Mouse (Mus musculus) lung, postnatal 10 days (tissue): ENCODE results near the gene Rbm15b.

ENCODE experiments used
- DNase-seq: peaks from one replicate; pipeline ENCODE4 v3.0.0; 2021

The Rbm15b gene

GRCm38 (mm10) chr9:106886828-106887702, at the start of gene Rbm15b:
TSS of gene Rbm15b (minus strand) at chr9:106887428.
- peak; percentile 99 for DNase-seq

DNA sequence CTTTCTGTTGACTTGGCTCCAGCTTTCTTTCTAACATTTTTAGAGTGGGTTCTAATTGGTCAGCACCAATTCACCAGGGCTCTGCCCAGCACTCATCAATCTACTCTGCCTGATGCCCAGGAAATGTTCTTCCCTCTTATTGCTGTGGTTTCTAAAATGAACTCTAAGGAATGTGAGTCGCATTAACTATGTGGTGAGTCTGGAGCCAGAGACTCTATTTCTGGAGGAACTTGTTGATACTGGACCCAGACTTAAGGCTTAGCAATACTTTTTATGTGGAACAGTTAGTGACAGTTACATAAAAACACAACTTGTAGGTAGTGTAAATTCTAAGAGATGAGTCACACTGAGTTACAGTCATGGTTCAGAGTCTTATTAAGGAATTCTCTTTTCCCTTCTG, 47.8 kb upstream of the Rbm15b start:
- no peak for DNase-seq

GRCm38 (mm10) chr9:106914878-106915277, 27.6 kb upstream of the Rbm15b start:
- no peak for DNase-seq

- no peak for DNase-seq
Observed at GRCm38 (mm10) chr9:106913759-106914158, 26.5 kb upstream of the Rbm15b start.

DNA sequence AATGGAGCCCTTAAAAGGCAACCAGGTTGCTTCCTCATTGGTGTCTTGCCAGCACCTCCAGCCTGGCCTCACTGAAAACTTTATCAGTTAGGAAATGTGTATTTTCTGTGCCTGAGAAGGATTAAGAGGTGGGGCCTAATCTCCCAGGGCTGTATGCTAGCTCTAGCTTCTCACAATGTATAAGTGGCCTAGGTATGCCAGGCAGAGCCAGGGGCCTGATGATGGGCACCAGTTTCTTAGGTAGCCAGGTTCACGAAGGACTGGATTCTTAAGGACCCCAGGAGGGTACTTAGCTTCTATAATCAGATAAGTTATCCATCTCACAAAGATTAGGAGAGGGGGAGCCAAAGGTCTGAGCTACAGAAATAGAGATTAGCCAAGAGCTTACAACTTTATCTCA, 24.4 kb upstream of the Rbm15b start:
- no peak for DNase-seq

DNA sequence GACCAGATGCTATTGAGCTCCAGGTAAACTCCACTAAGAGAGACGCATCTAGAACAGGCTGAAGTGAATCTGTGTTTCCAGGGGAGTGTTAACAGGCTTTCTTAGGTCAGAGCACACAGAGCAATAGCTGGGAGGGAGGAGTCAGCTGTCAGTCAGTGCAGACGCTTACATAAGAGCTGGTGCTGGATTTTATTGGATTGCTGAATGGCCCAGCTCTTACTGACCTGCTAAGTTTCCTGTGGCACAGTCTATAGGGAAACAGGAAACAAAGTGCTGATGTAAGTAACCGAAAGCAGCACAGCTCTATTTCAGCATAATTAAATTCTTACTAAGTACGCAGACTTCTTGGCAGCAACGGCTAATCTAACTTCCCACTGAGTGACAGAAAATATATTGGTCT, 21.5 kb upstream of the Rbm15b start:
- DNase-seq, result no peak

- no peak for DNase-seq
Observed at GRCm38 (mm10) chr9:106908174-106908573, 20.9 kb upstream of the Rbm15b start.

- DNase-seq, result no peak
Observed at GRCm38 (mm10) chr9:106906597-106906996, 19.4 kb upstream of the Rbm15b start.

DNA sequence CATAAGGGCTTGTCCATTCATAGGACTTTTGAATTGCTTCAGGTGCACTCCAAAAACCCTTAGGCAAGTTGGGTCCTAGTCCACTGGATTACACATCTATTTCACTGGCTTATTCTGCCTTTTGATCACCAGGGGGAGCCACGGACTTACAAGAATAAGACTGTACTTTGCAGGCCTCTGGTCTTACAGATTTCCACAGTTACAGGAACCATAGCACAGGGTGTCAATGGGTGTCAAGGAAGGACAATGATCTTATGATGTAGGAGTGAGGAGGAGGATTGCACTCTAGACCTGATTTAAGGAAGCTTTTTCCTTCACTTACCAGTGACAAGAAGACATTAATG, 16.5 kb upstream of the Rbm15b start:
- DNase-seq, result peak; percentile 75

- DNase-seq, result no peak
Observed at GRCm38 (mm10) chr9:106903099-106903790, 16.0 kb upstream of the Rbm15b start.

- no peak for DNase-seq
Observed at GRCm38 (mm10) chr9:106901596-106901995, 14.4 kb upstream of the Rbm15b start.

GRCm38 (mm10) chr9:106898901-106899300, 11.7 kb upstream of the Rbm15b start:
- no peak for DNase-seq

GRCm38 (mm10) chr9:106893327-106893726, 6.1 kb upstream of the Rbm15b start:
- no peak for DNase-seq

DNA sequence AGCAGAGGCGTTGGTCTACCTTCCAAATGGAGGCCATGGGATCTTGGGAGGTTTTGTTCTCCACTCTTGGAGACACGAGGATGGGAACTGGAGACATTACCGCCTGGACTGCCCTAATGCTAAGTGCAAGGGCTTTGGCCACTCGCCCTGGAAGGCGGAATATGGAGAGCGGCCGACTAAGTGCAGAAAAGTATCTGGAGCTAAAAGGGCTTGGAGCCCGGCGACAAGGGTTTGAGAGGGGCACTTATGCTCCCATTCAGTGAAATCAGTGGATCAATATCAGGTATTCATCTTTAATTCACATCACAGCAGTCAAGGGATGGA, 5.3 kb upstream of the Rbm15b start:
- DNase-seq, result no peak

DNA sequence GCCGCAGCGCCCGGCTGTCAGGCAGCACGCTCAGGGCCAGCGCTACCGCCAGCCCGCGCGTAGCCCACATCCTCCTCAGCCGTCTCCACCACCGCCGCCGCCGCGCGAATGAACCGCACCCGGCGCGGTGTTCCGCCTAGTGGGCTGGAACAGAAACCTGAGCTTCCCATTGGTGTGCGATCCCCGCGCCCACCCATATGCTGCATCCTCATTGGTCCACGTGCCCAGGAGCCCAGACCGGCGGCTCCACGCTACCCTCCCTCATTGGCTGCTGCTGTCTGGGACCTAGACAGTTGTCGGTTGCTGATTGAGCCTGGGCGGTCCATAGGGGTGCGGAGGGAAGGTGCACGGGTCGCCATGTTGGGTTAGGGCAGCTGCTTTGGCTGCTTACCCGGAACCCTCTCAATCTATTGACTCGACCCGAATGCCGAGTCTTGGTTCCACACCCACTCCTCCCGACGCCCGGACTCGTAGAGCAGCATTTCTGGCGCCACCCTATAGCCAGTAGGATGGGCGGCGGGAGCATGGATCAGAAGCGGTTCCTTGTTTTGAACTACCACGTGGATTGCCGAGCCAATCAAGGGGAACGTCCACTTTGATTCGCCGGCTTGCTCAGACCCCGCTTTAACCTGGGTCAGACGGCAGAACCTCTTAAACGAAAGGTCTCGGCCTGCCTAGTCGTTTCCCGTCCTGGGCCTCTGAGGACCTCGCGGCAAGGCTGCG, 4.8 kb upstream of the Rbm15b start, which contains the start of gene Manf:
Gene Manf, minus strand, starts transcription at position 151 of the 723 bp plus-strand sequence.
- DNase-seq, result peak; percentile 98

DNA sequence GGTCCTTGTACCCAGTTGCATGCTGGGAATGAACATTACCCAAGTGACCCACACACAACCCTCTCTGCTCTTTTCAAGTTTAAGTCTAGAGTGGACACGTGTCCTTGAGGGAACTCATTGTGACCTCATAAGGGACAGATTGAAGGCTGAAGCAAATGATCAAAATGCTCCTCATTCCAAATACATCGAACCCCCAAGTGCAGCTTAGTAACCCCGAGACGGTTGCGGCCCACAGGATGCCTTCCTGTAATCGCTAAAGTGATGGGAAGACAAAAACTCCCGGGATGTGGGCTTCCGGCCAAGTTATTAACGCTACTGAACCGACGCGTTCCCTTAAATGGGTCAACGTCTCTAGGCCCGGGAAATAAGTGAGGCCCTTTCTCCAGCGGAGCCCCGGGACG, 4.1 kb upstream of the Rbm15b start:
- DNase-seq, result no peak

DNA sequence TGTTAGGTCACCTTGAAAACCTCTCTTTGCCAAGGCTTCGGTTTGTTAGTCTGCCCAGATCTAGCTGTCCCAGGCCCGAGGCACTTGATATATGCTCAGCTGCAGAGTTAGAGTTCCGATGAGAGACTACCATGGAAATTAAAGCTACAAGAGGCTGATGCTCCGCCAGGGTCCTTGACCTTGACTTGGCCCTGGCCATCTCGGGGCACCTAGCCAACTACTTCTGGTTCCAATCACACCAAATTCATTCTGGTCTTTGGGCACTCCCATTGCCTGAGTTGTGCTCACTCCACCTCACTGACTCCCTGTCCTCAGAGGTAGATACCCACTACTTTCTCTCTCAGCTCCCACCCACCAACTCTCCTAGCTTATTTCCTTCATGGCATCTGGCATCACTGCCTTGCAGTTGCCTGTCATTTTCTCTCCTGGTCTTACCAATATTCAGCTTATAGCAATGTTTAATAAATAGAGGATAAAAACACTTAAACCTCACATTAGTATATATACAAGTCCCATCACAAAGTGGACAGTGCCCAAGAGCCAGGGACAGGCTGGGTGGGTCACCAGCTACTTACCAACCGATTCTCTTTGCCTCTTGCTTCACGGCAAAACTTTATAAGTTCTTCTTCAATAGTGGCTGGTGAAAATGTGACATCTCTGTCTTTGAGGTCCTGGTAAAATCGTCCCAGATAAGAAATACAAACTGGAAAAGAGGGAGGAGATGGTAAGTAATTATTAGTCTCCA, 3.4 kb upstream of the Rbm15b start:
- no peak for DNase-seq

DNA sequence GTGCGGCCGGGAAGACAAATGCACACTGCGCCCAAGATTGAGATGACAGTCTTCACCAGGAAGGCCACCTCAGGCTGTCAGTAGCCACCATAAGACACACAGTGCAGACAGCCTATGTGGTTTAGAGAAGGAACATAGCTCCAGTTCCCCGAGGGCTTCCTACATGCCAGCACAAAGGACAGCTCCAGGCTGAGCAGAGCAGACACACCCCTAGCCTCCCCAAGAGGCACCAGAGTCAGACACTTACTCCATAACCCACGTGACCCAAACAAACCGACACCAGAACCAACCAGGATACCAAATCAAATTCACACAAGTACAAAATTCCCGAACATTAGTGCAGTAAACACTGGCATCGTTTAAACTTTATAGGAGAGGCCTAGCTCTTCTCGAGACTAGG, 2.1 kb upstream of the Rbm15b start:
- DNase-seq, result no peak

DNA sequence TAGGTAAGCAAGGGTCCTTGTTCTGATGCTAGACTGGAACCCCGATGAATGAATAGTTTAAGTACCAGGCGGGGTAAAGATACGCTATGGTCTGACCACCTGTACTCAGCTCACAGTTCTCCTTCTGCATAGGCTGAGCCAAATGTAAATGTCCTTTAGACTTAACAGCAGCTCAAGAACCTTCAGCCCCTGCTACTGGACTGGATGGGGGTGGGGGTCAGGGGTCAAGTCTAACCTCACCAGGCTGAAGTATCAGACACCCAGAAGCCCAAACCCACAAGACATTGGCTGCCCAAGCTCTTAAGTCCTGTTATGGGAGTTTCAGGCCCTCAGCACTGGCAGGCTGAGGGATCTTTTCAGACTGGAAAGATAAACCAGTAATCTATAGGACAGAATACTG, 1.1 kb upstream of the Rbm15b start:
- no peak for DNase-seq

DNA sequence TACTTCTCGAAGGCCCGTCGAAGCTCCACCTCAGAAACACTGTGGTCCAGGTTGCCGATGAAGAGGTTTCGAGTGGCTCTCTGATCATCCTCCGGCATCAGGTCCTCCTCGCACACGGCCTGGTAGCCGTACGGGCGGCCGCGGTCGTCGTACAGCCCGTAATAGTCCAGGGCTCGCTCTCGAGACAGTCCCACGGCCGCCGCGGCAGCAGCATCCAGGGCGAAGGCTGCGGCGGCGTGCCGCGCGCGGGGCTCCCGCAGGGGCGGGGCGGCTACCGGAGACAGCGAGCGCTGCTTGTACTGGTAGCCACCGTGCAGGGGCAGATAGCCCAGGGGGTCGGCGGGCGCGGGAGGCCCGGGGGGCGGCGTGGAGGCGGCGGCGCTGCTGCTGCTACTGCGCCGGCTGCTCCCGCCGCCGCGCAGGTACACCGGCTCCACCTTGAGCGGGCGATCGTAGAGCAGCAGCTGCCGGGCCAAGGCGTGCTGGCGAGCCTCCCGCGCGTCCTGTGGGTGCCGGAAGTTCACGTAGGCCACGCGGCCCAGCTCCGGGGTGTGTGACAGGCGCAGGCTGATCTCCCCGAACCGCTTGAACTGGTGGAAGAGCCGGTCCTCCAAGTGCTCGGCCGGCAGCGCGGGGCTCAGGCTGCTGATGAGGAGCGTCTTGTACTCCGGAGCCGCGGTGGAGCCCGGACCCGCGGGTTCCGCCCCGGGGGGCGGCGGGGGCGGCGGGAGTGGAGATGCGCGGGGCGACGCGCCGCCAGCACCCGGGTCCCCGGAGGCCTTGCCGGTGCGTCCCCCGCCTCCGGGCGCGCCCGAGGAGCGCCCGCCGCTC, 1.1 kb downstream of the Rbm15b start:
- peak; percentile 62 for DNase-seq

DNA sequence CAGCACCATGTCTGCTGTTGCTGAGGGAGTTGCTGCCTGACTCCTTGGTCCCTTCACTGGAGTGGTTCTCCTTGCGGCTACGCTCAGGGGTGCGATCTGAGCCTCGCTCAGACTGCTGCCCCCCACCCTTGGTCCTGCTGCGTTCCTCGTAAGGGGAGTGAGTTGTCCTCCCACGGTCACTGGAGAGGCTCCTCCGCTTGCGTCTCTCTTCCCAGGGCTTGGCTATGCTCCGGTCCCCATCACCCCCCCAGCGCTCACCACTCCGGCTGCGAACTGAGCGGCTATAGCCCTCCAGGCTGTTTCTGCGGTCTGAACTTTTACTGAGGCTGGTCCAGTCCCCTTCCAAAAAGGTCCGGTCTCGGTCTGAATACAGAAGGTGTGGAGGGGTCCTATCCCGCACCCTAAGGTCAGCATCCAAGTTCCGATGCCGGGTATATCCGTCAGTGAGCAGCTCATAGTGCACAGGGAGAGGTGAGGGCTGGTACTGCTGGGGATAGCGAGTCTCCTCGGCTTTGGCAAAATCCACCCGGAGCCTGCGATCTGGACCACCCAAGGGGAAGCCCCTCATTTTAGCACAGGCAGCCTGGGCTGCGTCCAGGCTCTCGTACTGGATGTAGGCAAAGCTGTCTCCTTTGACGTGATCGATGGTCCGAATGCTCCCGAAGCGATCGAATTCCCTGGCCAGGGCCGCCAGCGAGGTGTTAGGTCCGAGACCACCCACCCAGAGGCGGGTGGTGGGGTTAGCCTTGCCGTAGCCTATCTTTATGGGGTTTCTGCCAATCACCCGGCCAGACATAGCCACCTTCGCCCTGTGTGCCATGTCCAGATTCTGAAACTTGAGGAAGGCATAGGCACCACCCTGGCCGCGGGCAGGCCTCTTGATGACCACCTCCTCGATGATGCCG, 2.0 kb downstream of the Rbm15b start:
- no peak for DNase-seq
